Mouse (Mus musculus) Muller cell, postnatal 12 days (primary cell): ENCODE results near the gene Gm21915.

Experiments used
- DNase-seq: peaks from one replicate; pipeline ENCODE4 v3.0.0-alpha.2; 2015; ENCODE audit errors: inconsistent ontology term

Gene Gm21915

GRCm38 (mm10) chr9:40711654-40712053, 41.2 kb downstream of the Gm21915 start:
- DNase-seq, result no peak

GRCm38 (mm10) chr9:40717182-40717874, 46.9 kb downstream of the Gm21915 start:
- DNase-seq, result no peak

GRCm38 (mm10) chr9:40717875-40718185, 47.4 kb downstream of the Gm21915 start:
- no peak for DNase-seq
